Mouse (Mus musculus) adrenal gland, postnatal 25 days (tissue): Measurements from ENCODE around the gene Kcnab3. TPM values are rescaled to one million over a fixed set of nuclear protein-coding genes. Genes with fewer than 3 reads are reported as not detected.
A peak's percentile ranks its signal among the peaks of the same experiment; 100 is the strongest.

Experiments
- DNase-seq: peaks from one replicate; pipeline ENCODE4 v3.0.0; 2021; ENCODE audit warnings: mixed read lengths
- total RNA-seq: library from RNA; stranded (reverse); gene quantifications from 2 replicates; pipeline ENCODE4 v1.2.3, GENCODE M21; 2021

Gene Kcnab3
- total RNA-seq, 1 experiment from 2014 or later = 9.7 TPM

DNA sequence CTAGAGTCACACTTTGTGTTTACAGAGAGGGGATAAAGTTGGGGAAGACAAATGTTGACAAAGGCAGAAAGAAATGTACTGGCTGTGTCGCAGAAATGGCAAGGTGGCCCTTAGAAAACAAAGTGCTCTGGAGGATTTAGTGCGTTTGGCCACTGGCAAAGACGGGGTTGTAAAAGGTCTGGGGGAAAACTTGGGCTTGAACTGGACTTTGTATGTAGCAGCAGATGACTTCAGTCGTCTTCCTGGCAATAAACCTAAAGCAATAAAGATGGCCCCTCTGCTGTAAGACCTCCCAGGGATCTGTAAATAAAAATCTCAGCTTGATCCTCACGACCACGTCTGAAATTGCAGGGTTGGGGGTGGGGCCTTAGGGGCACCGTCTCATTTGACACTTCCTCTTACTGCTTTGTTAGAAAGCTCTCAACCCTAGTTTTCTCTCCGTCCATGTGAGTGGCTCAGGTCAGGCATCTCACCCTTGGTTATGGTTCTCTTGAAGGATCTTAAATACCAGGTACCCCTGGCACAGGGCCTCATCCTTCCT is 6.7 kb downstream of the Kcnab3 start:
- no peak for DNase-seq

- DNase-seq = no peak
Observed at GRCm38 (mm10) chr11:69333922-69334321, 7.9 kb downstream of the Kcnab3 start.

DNA sequence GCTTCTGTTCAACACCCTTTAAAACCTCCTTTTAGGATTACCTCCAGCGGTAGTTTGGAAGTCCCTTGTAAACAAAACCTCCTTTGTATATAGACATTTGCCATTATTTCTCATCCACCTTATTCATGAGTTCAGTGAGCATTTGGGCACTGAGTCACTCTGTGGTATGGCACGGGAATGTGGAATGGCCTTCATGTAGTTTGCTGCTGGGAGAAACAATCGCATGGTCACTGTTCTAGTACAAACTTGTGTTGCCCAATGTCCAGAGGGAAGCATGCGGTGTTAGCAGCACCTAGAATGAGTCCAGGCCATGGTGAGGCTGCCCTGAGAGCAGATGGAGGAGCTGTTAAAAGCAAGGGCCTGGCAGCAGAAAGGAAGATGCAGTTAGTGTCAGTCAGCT is 8.7 kb downstream of the Kcnab3 start:
- no peak for DNase-seq

- DNase-seq = peak; percentile 73
Observed at GRCm38 (mm10) chr11:69340161-69341131, 14.4 kb downstream of the Kcnab3 start, which contains the start of gene Rnf227. Gene Rnf227 (plus strand): TSS chr11:69340461.

GRCm38 (mm10) chr11:69346441-69346840 is 20.4 kb downstream of the Kcnab3 start:
- no peak for DNase-seq

- no peak for DNase-seq
Observed at GRCm38 (mm10) chr11:69356544-69356943, 30.5 kb downstream of the Kcnab3 start.

GRCm38 (mm10) chr11:69357690-69358089 is 31.6 kb downstream of the Kcnab3 start:
- DNase-seq = no peak

DNA sequence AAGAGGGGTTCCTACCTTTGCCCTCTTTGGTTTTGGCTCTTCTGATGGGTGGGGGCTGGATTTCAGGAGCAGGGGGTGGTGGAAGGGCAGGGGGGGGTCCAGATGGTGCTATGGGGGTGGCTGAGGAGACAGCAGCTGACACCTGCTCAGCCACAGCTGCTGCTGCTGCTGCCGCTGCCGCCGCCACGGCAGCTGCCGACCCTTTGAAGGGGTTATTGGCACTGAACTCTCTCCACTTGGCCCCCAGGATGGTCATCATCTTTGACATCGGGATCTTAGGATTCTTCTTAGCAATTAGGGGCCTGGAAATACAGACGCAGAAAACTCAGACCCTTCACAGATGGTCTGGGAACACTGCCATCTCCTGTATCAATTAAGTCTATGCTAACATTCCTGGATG is 36.0 kb downstream of the Kcnab3 start:
- DNase-seq = no peak

DNA sequence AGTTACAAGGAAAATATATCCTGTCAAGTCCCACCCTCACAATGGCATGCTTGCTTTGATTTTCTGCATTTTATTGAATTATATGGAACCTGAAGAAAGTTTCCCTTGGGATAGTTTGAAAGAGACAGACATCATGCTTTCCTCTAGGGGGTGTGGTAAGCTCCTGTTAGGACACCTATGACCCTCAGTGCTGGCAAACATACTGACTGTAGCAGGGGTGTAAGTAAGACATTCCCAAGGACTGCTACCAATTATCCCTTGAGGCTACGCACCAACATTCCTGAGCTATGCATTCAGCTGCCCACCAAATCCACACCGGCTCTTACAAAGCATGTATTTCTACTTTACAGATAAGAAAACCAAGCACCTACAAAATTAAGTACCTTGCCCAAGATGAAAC is 36.4 kb downstream of the Kcnab3 start:
- no peak for DNase-seq

DNA sequence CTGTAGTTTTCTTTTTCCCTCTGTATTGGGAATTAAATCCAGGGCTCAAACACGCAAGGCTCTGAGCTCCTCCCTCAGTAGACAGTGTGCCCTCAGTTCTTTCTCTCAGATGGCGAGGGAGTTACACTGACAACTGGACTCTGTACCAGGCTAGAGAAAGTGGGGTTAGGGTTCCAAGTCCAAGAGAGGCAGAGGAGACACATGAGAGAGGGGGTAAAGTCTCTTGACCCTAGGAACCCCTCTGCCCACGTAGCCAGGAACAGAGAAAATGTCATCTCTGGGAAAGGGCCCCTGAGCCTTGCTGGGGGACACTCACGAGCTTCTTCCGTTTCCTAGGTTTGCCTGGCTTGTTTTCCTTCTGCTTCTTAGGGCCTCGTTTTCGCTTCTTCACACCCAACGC is 38.3 kb downstream of the Kcnab3 start:
- no peak for DNase-seq

DNA sequence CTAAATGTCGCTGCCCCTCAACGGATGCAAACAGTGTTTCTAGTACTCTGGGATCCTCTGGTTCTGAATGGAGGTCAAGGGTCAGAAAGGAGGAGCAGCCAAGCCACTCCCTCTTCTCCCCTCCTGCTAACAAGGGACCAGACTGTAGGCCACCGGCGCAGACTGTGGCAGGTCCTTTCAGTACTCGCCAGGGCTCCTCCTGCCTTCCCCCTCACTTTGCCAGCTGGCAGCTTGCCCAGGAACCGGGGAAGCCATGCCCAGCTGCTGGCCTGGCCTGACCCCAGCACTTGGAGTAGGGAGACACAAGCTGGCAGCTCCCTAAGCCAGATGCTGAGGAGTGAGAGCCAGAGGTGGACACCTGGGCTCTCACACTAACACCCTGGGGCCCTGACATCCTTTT is 38.9 kb downstream of the Kcnab3 start:
- DNase-seq = peak; percentile 99

GRCm38 (mm10) chr11:69365722-69366121 is 39.7 kb downstream of the Kcnab3 start:
- no peak for DNase-seq

- peak; percentile 97 for DNase-seq
Observed at GRCm38 (mm10) chr11:69366157-69366854, 40.2 kb downstream of the Kcnab3 start.

GRCm38 (mm10) chr11:69366855-69367615 is 41.0 kb downstream of the Kcnab3 start:
- no peak for DNase-seq

- no peak for DNase-seq
Observed at GRCm38 (mm10) chr11:69367616-69368355, 41.7 kb downstream of the Kcnab3 start.

DNA sequence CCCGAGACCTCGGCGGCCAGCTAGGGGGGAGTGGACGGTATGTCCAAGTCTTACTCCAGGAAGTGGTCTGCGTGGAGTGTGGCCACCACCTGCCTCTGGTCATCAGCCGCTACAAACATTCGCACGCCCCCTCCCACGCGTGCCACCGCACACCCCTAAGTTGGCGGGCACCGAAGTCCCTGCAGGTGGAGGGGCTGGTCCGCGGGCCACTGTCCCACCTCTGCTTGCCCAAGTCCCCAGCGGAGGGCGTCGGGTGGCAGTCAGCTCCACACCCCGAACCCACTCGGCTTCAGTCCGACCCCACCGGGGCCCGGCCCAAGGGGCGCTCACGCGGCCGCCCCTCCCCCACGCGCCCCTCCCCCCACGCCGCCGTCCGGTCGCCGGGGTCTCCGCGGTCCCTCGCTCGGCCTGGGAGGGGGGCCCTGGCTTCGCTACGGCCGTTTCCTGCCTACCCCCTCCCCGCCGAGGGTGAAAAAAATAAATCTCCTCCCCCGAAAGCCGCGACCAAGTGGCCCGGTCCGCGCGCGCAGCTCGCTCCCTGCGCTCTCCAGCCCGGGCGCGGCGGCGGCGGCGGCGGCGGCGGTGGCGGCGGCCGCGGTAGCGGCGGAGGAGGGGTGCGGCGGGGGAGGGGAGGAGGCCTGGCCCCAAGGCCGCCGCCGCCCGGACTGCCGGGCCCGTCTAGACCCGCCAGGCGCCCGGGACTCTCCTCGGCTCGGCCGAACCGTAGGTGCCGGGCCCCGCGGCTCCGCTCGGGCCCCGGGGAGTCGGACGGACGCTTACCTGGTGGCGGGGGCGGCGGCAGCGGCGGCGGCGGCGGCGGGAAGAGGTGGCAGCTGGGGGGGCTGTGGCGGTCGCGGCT is 42.5 kb downstream of the Kcnab3 start:
- DNase-seq = peak; percentile 59

DNA sequence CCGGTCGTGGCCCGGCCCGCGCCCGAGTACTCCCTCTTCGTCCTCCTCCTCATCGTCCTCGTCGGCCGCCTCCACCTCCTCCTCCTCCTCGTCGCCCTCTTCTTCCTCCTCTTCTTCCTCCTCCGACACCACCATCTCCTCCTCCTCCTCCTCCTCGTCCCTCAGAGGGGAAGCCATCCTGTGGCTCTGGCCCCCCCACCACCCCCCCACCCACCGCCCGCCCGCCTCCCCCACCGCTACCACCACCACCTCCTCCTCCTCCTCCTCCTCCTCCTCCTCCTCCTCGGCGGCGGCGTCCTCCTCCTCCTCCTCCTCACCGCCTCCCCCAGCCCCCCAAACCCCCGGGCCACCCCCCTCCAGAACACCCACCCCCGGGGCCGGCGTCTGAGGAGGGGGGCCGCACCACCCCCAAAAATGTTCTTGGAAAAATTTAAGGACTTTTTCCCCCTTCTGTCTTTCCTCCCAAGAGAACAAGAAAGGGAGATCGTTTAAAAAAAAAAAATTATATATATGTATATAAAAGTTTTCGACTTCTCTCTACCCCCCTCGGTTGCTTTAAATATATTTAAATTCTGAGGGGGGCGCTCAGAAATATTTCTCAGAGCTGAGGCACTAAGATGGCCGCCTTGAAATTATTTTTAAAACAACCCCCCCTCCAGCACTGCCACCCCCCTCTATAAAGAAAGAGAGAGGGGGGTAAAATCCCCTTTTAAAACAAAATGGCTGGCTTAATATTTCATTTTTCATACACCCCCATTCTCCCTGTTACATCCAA is 43.3 kb downstream of the Kcnab3 start, which contains the start of gene Chd3:
Chd3 (minus strand) TSS at position 192 of the 775 bp plus-strand sequence.
- DNase-seq = no peak

DNA sequence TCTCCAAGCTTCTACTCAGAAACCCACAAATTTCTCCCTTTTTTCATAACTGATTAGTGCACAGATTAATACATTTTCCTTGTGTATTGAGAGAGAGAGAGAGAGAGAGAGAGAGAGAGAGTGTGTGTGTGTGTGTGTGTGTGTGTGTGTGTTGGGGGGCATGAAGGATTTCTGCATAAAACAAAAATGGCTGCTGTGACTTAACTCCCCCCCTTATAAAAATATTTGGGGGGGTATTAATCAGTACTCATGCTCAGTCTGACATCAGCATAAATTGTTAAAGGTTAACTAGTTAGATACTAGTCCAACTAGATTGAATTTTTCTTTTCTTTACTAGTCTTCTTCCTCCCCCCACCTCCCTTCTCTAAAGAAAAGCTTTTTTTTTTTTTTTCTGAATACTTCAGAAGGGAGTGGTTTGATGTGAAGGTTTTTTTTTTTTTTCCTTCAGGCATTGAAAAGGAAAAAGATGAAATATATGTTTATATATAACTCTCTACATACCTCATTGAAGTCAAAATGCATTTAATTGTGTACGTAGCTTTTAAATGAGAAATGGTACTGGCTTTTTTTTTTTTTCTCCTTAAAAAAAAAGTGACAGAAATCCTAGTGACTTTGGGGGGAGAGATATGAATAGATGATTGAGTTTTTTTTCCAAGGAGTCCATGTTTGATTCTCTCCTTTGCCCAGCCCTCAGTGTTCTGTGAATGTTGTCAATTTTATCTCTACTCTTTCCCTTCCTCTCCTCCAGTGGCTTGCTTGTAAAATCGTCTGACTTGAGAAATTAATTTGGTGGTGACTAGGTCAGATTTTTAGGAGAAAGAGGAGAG is 44.1 kb downstream of the Kcnab3 start:
- no peak for DNase-seq

DNA sequence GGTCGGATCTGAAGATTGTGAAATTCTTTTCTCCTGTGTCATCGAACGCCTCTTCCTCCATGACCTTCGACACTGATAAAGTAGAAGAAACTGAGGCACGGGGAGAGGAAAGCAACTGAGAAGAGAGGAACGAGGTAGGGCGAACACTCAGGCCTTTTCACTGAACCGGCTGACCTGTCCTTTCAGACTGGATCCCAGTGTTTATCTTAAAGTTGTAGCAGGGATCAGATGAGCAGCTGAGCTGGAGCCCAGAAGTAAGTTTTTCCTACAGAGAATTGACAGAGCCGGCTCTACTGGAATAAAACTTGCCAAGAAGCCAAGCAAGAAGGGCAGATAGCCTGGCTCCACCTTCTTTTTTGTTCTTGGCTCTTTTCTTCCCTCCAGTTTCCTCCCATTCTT is 44.8 kb downstream of the Kcnab3 start:
- no peak for DNase-seq
